Mouse (Mus musculus) stomach, embryonic 16.5 days (tissue): ENCODE measurements around the gene Myo6. TPM values are rescaled to one million over a fixed set of nuclear protein-coding genes. Genes with fewer than 3 reads are reported as not detected.

Experiments used
- ATAC-seq: fragments of 200-750 bp; cut with Nextera tagmentation; 2 replicates; pipeline ENCODE4 v1.8.0; 2017; ENCODE audit warnings: moderate number of reproducible peaks, moderate TSS enrichment; ENCODE audit not compliant: insufficient read depth, low FRiP score
- H3K27ac ChIP-seq: fragments of 300-500 bp; sonication (generic); 2 replicates; pipeline ENCODE4 v1.5.1; 2014; ENCODE audit warnings: low read length
- H3K27me3 ChIP-seq: fragments of 300-500 bp; sonication (generic); 2 replicates; pipeline ENCODE4 v1.6.1; 2014; ENCODE audit warnings: low read length, control low read depth, mixed read lengths; ENCODE audit not compliant: control insufficient read depth, insufficient read depth
- H3K36me3 ChIP-seq: fragments of 300-500 bp; sonication (generic); 2 replicates; pipeline ENCODE4 v1.6.1; 2014; ENCODE audit warnings: low read length; ENCODE audit not compliant: control insufficient read depth, insufficient read depth
- H3K4me1 ChIP-seq: fragments of 300-500 bp; sonication (generic); 2 replicates; pipeline ENCODE4 v1.6.1; 2014; ENCODE audit warnings: low read length, control low read depth, mixed read lengths; ENCODE audit not compliant: control insufficient read depth, insufficient read depth
- H3K4me2 ChIP-seq: fragments of 300-500 bp; sonication (generic); 2 replicates; pipeline ENCODE4 v1.6.1; 2014; ENCODE audit warnings: low read depth, low read length, mixed read lengths
- H3K4me3 ChIP-seq: fragments of 300-500 bp; sonication (generic); replicated peaks from 2 replicates; pipeline ENCODE4 v1.5.1; 2014; ENCODE audit warnings: mild to moderate bottlenecking, low read length
- H3K9ac ChIP-seq: fragments of 300-500 bp; sonication (generic); 2 replicates; pipeline ENCODE4 v1.6.1; 2014; ENCODE audit warnings: low read length
- H3K9me3 ChIP-seq: fragments of 300-500 bp; sonication (generic); replicated peaks from 2 replicates; pipeline ENCODE4 v1.6.1; 2016; ENCODE audit warnings: low read length, control low read depth; ENCODE audit not compliant: control insufficient read depth
- WGBS: fragments of 180-500 bp; shearing (Covaris S2); extraction: QIAGEN DNeasy Blood & Tissue Kit; methylation state at CpG from one replicate; pipeline ENCODE4 v1.1.7; 2014; 5-methylcytosine and 5-hydroxymethylcytosine counted together
- polyA plus RNA-seq: library from polyadenylated mRNA; unstranded; fragments of >200 nt; fragmentation: Nextera tagmentation; extraction: Ambion mirVana; gene quantifications from 2 replicates; pipeline ENCODE4 v1.2.1, GENCODE M21; 2015

Gene Myo6
- polyA plus RNA-seq, 1 experiment from 2014 or later, result 47.6 TPM

- Histone ChIP-seq H3K4me1 (peaks cover 8% of the 10 kb centered on the region), H3K4me3 (no peak overlapping the region), H3K4me2 (no peak overlapping the region), H3K27me3 (no peaks in the 10 kb centered on the region), H3K9ac (no peak overlapping the region), H3K36me3 (no peaks in the 10 kb centered on the region), H3K9me3 (no peaks in the 10 kb centered on the region), H3K27ac (no peak overlapping the region)
- no peak for ATAC-seq
- whole genome bisulfite sequencing, result 78% methylated on average over 4 of the region's 4 CpGs
Observed at GRCm38 (mm10) chr9:80163126-80163723, 1.6 kb upstream of the Myo6 start.

GRCm38 (mm10) chr9:80164191-80164590 is 640 bp upstream of the Myo6 start:
- H3K9me3 ChIP-seq, result no peaks in the 10 kb centered on the region
- H3K27ac ChIP-seq, result peak overlapping the region; percentile 78
- peak overlapping the region; percentile 89 for H3K9ac ChIP-seq

GRCm38 (mm10) chr9:80165690-80166089 is 859 bp downstream of the Myo6 start:
- Histone ChIP-seq H3K9me3 (no peaks in the 10 kb centered on the region), H3K27me3 (no peaks in the 10 kb centered on the region), H3K4me2 (peak overlapping the region; percentile 72), H3K27ac (peak overlapping the region; percentile 78), H3K4me1 (peaks cover 8% of the 10 kb centered on the region), H3K4me3 (peak overlapping the region; percentile 79), H3K36me3 (no peaks in the 10 kb centered on the region), H3K9ac (peak overlapping the region; percentile 69)
- no peak for ATAC-seq
- 16% methylated on average over 9 of the region's 9 CpGs for WGBS

More at GRCm38 (mm10) chr9:80164191-80164590, 640 bp upstream of the Myo6 start:
- peak overlapping the region; percentile 72 for H3K4me2 ChIP-seq
- H3K4me3 ChIP-seq, result peak overlapping the region; percentile 79
- no peak; the same call in 1 of the 2 replicates for ATAC-seq
- no peaks in the 10 kb centered on the region for H3K27me3 ChIP-seq
- WGBS, result 3% methylated on average over 13 of the region's 13 CpGs
- H3K36me3 ChIP-seq, result no peaks in the 10 kb centered on the region
- peaks cover 8% of the 10 kb centered on the region for H3K4me1 ChIP-seq

DNA sequence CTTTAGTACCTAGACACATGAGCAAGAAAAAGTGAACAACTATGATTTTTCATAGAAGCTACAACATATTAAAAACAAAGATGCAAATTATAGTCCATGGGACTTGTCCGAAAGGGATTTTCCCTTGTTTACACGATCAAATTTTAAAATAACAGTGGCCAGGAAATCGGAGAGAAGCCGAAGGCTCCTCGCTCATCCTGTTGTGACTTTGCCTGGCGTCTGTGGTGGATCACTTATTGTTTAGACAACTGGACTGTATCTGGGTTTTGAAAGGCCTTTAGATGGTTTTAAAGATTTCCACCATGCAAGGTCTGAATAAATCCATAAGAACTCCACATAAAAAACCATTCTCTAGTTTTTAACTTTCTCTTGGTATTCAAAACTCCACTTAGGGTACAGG is 1.6 kb downstream of the Myo6 start:
- Histone ChIP-seq H3K9ac (peak overlapping the region; percentile 60), H3K36me3 (no peaks in the 10 kb centered on the region), H3K4me2 (peak overlapping the region; percentile 72), H3K4me3 (peak overlapping the region; percentile 79), H3K9me3 (no peaks in the 10 kb centered on the region), H3K4me1 (peaks cover 8% of the 10 kb centered on the region), H3K27me3 (no peaks in the 10 kb centered on the region), H3K27ac (peak overlapping the region; percentile 60)
- 25% methylated on average over 6 of the region's 6 CpGs for WGBS
- no peak for ATAC-seq

- H3K4me3 ChIP-seq, result peak overlapping the region; percentile 18
- ATAC-seq, result no peak
- no peaks in the 10 kb centered on the region for H3K9me3 ChIP-seq
- peak overlapping the region; percentile 21; the same call in 1 of the 2 replicates for H3K9ac ChIP-seq
- WGBS, result 44% methylated on average over 4 of the region's 4 CpGs
- peaks cover 8% of the 10 kb centered on the region for H3K4me1 ChIP-seq
- H3K4me2 ChIP-seq, result peak overlapping the region; percentile 72
- no peaks in the 10 kb centered on the region for H3K27me3 ChIP-seq
- H3K27ac ChIP-seq, result peak overlapping the region; percentile 65
- no peaks in the 10 kb centered on the region for H3K36me3 ChIP-seq
Observed at GRCm38 (mm10) chr9:80167089-80167488, 2.3 kb downstream of the Myo6 start.

DNA sequence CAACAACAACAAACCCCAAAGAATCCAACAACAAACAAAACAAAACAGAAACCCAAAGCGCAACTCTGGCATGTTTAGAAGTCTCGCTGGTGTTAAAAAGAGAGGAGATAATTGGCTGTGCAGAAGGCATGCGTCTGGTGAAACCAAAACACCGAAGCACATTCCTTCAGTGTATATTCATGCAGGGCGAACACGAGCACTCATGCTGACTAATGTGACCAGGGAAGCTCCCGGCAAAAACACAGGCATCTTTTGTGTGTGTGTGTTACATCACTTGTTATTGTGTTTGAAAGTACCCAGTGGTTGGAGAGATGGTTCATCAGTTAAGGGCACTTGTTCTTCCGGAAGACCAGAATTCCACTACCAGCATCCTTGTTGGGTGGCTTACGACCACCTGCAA is 4.7 kb downstream of the Myo6 start:
- Histone ChIP-seq H3K4me3 (no peak overlapping the region), H3K4me2 (no peak overlapping the region), H3K9ac (no peak overlapping the region), H3K27me3 (no peaks in the 10 kb centered on the region), H3K27ac (no peak overlapping the region), H3K9me3 (no peaks in the 10 kb centered on the region), H3K4me1 (peaks cover 14% of the 10 kb centered on the region), H3K36me3 (no peaks in the 10 kb centered on the region)
- WGBS, result 83% methylated on average over 9 of the region's 9 CpGs
- no peak for ATAC-seq

DNA sequence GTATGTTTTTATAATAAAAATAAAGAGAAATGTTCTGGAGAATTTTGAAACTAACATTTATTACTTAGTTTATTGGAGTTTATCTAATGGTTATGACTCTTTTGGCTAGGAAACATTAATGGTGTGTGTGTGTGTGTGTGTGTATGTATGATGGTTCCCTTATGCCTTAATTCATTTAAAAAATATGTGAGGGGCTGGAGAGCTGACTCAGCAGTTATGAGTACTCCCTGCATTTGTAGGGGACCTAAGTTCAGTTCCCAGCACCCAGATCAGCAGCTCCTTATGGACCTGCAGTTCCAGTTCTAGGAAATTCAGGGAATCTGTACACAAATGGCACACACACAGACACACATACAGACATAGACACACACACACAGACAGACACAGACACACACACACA is 6.4 kb downstream of the Myo6 start:
- Histone ChIP-seq H3K4me2 (no peak overlapping the region), H3K36me3 (no peaks in the 10 kb centered on the region; the same call in 1 of the 2 replicates), H3K4me1 (peaks cover 19% of the 10 kb centered on the region), H3K9ac (no peak overlapping the region), H3K27ac (no peak overlapping the region), H3K9me3 (no peaks in the 10 kb centered on the region), H3K4me3 (no peak overlapping the region), H3K27me3 (no peaks in the 10 kb centered on the region)
- no peak for ATAC-seq

DNA sequence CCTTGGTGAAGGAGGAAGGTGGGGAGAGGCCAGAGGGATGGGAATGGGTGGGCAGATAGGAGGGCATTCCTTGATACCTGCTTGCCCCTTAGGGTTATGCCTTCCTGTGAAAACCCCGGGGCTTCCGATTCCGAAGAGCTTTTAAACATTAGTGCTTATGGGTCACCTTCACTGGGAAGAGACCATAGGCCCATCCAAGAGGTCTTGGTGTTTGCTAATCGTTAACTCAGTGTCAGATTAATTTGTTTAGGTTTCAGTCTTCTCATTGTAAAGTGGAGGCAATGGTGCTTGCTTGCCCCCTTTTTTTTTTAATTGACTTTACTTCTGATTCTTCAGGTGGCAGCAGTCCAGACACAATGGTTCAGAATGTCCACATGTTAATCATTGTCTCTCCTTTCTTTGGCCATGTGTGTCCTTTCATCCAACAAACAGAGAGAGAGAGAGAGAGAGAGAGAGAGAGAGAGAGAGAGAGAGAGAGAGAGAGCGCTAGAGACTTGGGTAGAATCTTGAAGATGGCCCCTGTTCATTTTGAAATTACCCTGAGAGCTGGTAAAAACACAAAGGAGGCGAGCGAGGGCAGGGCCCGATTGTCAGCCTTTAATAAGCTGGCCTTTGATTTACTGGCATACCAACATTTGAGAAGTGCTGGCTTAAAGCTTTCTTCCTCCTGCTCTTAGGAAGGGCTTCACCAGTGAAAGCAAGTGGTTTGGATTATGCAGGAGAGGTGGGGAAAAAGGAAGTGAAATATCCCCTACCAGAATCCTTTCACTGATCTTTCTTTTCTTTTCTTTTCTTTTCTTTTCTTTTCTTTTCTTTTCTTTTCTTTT is 7.8 kb downstream of the Myo6 start:
- H3K27ac ChIP-seq, result no peak overlapping the region
- 58% methylated on average over 8 of the region's 8 CpGs for WGBS

GRCm38 (mm10) chr9:80173629-80174028 is 8.8 kb downstream of the Myo6 start:
- Histone ChIP-seq H3K36me3 (no peaks in the 10 kb centered on the region; the same call in 1 of the 2 replicates), H3K4me2 (no peak overlapping the region), H3K9me3 (no peaks in the 10 kb centered on the region), H3K27me3 (no peaks in the 10 kb centered on the region), H3K4me1 (peaks cover 19% of the 10 kb centered on the region), H3K27ac (no peak overlapping the region), H3K4me3 (no peak overlapping the region), H3K9ac (no peak overlapping the region)
- WGBS, result 54% methylated on average over 9 of the region's 9 CpGs
- no peak for ATAC-seq

More for the DNA sequence above, 7.8 kb downstream of the Myo6 start:
- H3K4me1 ChIP-seq, result peaks cover 20% of the 10 kb centered on the region
- H3K9ac ChIP-seq, result no peak overlapping the region
- H3K4me2 ChIP-seq, result no peak overlapping the region
- H3K9me3 ChIP-seq, result no peaks in the 10 kb centered on the region
- H3K4me3 ChIP-seq, result no peak overlapping the region
- H3K36me3 ChIP-seq, result no peaks in the 10 kb centered on the region; the same call in 1 of the 2 replicates
- no peaks in the 10 kb centered on the region for H3K27me3 ChIP-seq
- ATAC-seq, result no peak
